ENCODE assay signal across 9 mouse cellular contexts in the genomic region with DNA sequence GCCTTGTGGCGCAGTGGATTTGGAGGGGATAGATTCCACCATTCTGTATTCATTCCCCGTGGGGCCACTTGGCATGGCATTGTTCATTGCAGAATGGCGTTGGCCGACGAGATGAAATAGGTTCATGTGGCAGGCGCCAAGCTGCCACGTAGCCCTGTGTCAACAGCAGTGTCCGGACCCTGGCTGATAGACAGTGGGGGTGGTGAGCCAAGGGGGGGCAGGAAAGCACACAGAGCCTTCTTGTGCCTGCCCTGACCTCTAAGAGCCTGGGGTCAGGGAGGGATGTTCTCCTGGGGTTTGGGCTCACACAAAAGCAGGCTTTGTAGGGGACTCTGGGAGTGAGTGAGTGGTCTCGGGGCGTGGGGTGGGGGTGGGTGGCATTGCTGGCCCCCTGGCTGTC. TPM values are rescaled to one million over a fixed set of nuclear protein-coding genes. Genes with fewer than 3 reads are reported as not detected.
DNase-seq lines count a peak whose midpoint lies in the region; ATAC-seq lines count a peak whose summit lies in the region.
"Had no signal": no experiment of that assay in that cellular context is flagged by ENCODE, and none has a peak within 500 bp of the region (broad histone marks: within the 10 kb centered on the region; RNA-seq: fewer than 3 reads in every experiment).

No protein-coding gene starts in this region.

- no peak overlapping the region for H3K4me2 ChIP-seq in heart, embryonic 14.5 days (ENCODE audit: low read length)
- H3K4me2 ChIP-seq in embryonic facial prominence, embryonic 14.5 days (ENCODE audit: low read depth, low read length): no peak overlapping the region

- no peak for DNase-seq in heart, postnatal 25 days (ENCODE audit: low spot score)
- peak; percentile 60 for DNase-seq in embryo, embryonic 10 days (ENCODE audit: low spot score)
- peak; percentile 31 for DNase-seq in embryonic facial prominence, embryonic 14.5 days (ENCODE audit: low spot score)
- DNase-seq in midbrain, embryonic 10.5 days (ENCODE audit: low spot score): peak; percentile 39
- DNase-seq in left cerebral cortex, postnatal 14 days (ENCODE audit: low spot score in 2 of 2): no peak
- DNase-seq: cerebellum, postnatal 36 days; right cerebral cortex, adult 18-20 months had no signal

- H3K9me3 ChIP-seq in heart, embryonic 14.5 days (ENCODE audit: control insufficient read depth, low read length): no peaks in the 10 kb centered on the region
- no peaks in the 10 kb centered on the region for H3K9me3 ChIP-seq in embryonic facial prominence, embryonic 14.5 days (ENCODE audit: control insufficient read depth, low read length)
- H3K9me3 ChIP-seq in midbrain, embryonic 10.5 days (replicated peaks): no peaks in the 10 kb centered on the region

- ATAC-seq in heart, embryonic 14.5 days (ENCODE audit: insufficient number of reproducible peaks, insufficient read depth, low FRiP score, low read depth): no peak
- ATAC-seq in embryonic facial prominence, embryonic 14.5 days (ENCODE audit: low read depth): peak; percentile 13; the same call in 1 of the 2 replicates
- no peak for ATAC-seq in frontal cortex, adult (ENCODE audit: low TSS enrichment)

- intact Hi-C loops in heart, postnatal 25 days (cut with DNase I): no loop called here
- intact Hi-C loops in left cerebral cortex, postnatal 14 days (cut with DNase I): no loop called here

- no peaks in the 10 kb centered on the region for H3K27me3 ChIP-seq in heart, embryonic 14.5 days (ENCODE audit: control insufficient read depth, insufficient read depth, low read length)
- H3K27me3 ChIP-seq in embryonic facial prominence, embryonic 14.5 days (replicated peaks; ENCODE audit: control insufficient read depth, insufficient read depth, low read length): no peaks in the 10 kb centered on the region
- H3K27me3 ChIP-seq in midbrain, embryonic 10.5 days (ENCODE audit: low read depth, poor library complexity, severe bottlenecking): no peaks in the 10 kb centered on the region

- H3K36me3 ChIP-seq in heart, embryonic 14.5 days (ENCODE audit: control insufficient read depth, insufficient read depth, low read length): peaks cover 21% of the 10 kb centered on the region
- 0 out of 2 replicates have a peak, but pooled peaks cover 4% of the 10 kb centered on the region for H3K36me3 ChIP-seq in embryonic facial prominence, embryonic 14.5 days (ENCODE audit: control insufficient read depth, insufficient read depth, low read length)
- peaks cover 14% of the 10 kb centered on the region for H3K36me3 ChIP-seq in midbrain, embryonic 10.5 days

- H3K4me3 ChIP-seq in heart, embryonic 14.5 days (ENCODE audit: control insufficient read depth in 1 of 2, insufficient read depth in 1 of 2, low read depth in 1 of 2, low read length in 2 of 2): no peak overlapping the region
- H3K4me3 ChIP-seq in embryonic facial prominence, embryonic 14.5 days (ENCODE audit: low read depth, low read length): no peak overlapping the region
- no peak overlapping the region for H3K4me3 ChIP-seq in midbrain, embryonic 10.5 days

- H3K4me1 ChIP-seq in heart, embryonic 14.5 days (ENCODE audit: control insufficient read depth in 2 of 2, insufficient read depth in 2 of 2, low read length in 2 of 2): 0 out of 4 replicates have a peak, but pooled peaks cover 0 to 2% of the 10 kb centered on the region in 2 experiments
- H3K4me1 ChIP-seq in embryonic facial prominence, embryonic 14.5 days (ENCODE audit: control insufficient read depth, insufficient read depth, low read length): peaks cover 2% of the 10 kb centered on the region; the same call in 1 of the 2 replicates
- H3K4me1 ChIP-seq in midbrain, embryonic 10.5 days: peaks cover 19% of the 10 kb centered on the region

- H3K27ac ChIP-seq in heart, embryonic 14.5 days (replicated peaks in 1 of 2; ENCODE audit: control insufficient read depth in 1 of 2, insufficient read depth in 1 of 2, low read depth in 2 of 2, low read length in 2 of 2): peak overlapping the region; percentile 51 to 68
- H3K27ac ChIP-seq in embryonic facial prominence, embryonic 14.5 days (replicated peaks; ENCODE audit: low read depth, low read length): peak overlapping the region; percentile 39; the same call in 1 of the 2 replicates
- H3K27ac ChIP-seq in midbrain, embryonic 10.5 days (replicated peaks): peak overlapping the region; percentile 73

- WGBS in heart, embryonic 14.5 days: 56% methylated on average over 10 of the region's 10 CpGs
- 30% methylated on average over 8 of the region's 10 CpGs for WGBS in embryonic facial prominence, embryonic 14.5 days
- 35% methylated on average over 10 of the region's 10 CpGs for WGBS in midbrain, embryonic 10.5 days

- no peak overlapping the region for H3K9ac ChIP-seq in heart, embryonic 14.5 days (ENCODE audit: low read length)
- peak overlapping the region; percentile 37; the same call in 1 of the 2 replicates for H3K9ac ChIP-seq in embryonic facial prominence, embryonic 14.5 days (ENCODE audit: low read depth, low read length)

RNA-seq across cellular contexts. Expression of a gene that starts 8.4 kb away (rescaled TPM):
- 8.9 and 9.4 TPM in 2 replicates for polyA plus RNA-seq in heart, embryonic 14.5 days (2014; fragmentation: Nextera tagmentation; extraction: Ambion mirVana)
- 1 to 10 TPM; 2.2 to 2.5 TPM for total RNA-seq in heart, postnatal 25 days (2021)
- polyA plus RNA-seq in embryonic facial prominence, embryonic 14.5 days (2014; fragmentation: Nextera tagmentation; extraction: Ambion mirVana): 10.2 and 12.3 TPM in 2 replicates
- 7.2 and 8.4 TPM in 2 replicates for polyA plus RNA-seq in midbrain, embryonic 10.5 days (2016; fragmentation: Nextera tagmentation; extraction: Ambion mirVana)
- 1 to 10 TPM; 8.3 to 9.8 TPM for total RNA-seq in left cerebral cortex, postnatal 14 days (2021)

RNA-seq across cellular contexts. Expression of a gene that starts 13.1 kb away (rescaled TPM):
- polyA plus RNA-seq in heart, embryonic 14.5 days (2014; fragmentation: Nextera tagmentation; extraction: Ambion mirVana): 76.6 and 81.1 TPM in 2 replicates
- 10 to 100 TPM; 30.2 to 33.0 TPM for total RNA-seq in heart, postnatal 25 days (2021)
- 98.8 and 99.5 TPM in 2 replicates for polyA plus RNA-seq in embryonic facial prominence, embryonic 14.5 days (2014; fragmentation: Nextera tagmentation; extraction: Ambion mirVana)
- 77.0 and 78.4 TPM in 2 replicates for polyA plus RNA-seq in midbrain, embryonic 10.5 days (2016; fragmentation: Nextera tagmentation; extraction: Ambion mirVana)
- total RNA-seq in left cerebral cortex, postnatal 14 days (2021): 10 to 100 TPM; 47.2 to 48.0 TPM

RNA-seq across cellular contexts. Expression of a gene that starts 30.5 kb away (rescaled TPM):
- polyA plus RNA-seq in heart, embryonic 14.5 days (2014; fragmentation: Nextera tagmentation; extraction: Ambion mirVana): 0.55 and 0.85 TPM in 2 replicates
- 1 to 10 TPM; 7.3 to 8.8 TPM for total RNA-seq in heart, postnatal 25 days (2021)
- 4.3 and 5.4 TPM in 2 replicates for polyA plus RNA-seq in embryonic facial prominence, embryonic 14.5 days (2014; fragmentation: Nextera tagmentation; extraction: Ambion mirVana)
- polyA plus RNA-seq in midbrain, embryonic 10.5 days (2016; fragmentation: Nextera tagmentation; extraction: Ambion mirVana): 1.2 and 1.8 TPM in 2 replicates
- total RNA-seq in left cerebral cortex, postnatal 14 days (2021): 100 to 1,000 TPM; 135 to 144 TPM

RNA-seq across cellular contexts. Expression of a gene that starts 48.1 kb away (rescaled TPM):
- 18.9 and 19.5 TPM in 2 replicates for polyA plus RNA-seq in heart, embryonic 14.5 days (2014; fragmentation: Nextera tagmentation; extraction: Ambion mirVana)
- 10 to 100 TPM; 37.1 to 39.1 TPM for total RNA-seq in heart, postnatal 25 days (2021)
- 32.5 and 37.1 TPM in 2 replicates for polyA plus RNA-seq in embryonic facial prominence, embryonic 14.5 days (2014; fragmentation: Nextera tagmentation; extraction: Ambion mirVana)
- polyA plus RNA-seq in midbrain, embryonic 10.5 days (2016; fragmentation: Nextera tagmentation; extraction: Ambion mirVana): 45.6 and 46.9 TPM in 2 replicates
- 10 to 100 TPM; 50.5 to 57.1 TPM for total RNA-seq in left cerebral cortex, postnatal 14 days (2021)

RNA-seq across cellular contexts. Expression of a gene that starts 48.8 kb away (rescaled TPM):
- 0.32 and 0.42 TPM in 2 replicates for polyA plus RNA-seq in heart, embryonic 14.5 days (2014; fragmentation: Nextera tagmentation; extraction: Ambion mirVana)
- total RNA-seq in heart, postnatal 25 days (2021): 10 to 100 TPM; 53.8 to 55.0 TPM
- 0.62 and 1.3 TPM in 2 replicates for polyA plus RNA-seq in embryonic facial prominence, embryonic 14.5 days (2014; fragmentation: Nextera tagmentation; extraction: Ambion mirVana)
- polyA plus RNA-seq in midbrain, embryonic 10.5 days (2016; fragmentation: Nextera tagmentation; extraction: Ambion mirVana): not detected in 2 replicates
- total RNA-seq in left cerebral cortex, postnatal 14 days (2021): 1 to 10 TPM; 1.2 to 2.8 TPM

Comparison
In these comparisons a context has a peak if more than half of its experiments do, and no peak if none do; other contexts are left out.
1. DNase-seq: peak in embryo, embryonic 10 days (single experiment), embryonic facial prominence, embryonic 14.5 days (single experiment) and midbrain, embryonic 10.5 days (single experiment); none in heart, postnatal 25 days (single experiment) and left cerebral cortex, postnatal 14 days (0 of 2).
2. Peak in every context shown above with its lines, with median percentiles within 50 percentile points of each other: H3K27ac ChIP-seq.